Mouse (Mus musculus) pancreas, adult 10 weeks (tissue): Measurements from ENCODE around the gene Odf3. TPM values are rescaled to one million over a fixed set of nuclear protein-coding genes. Genes with fewer than 3 reads are reported as not detected.

Experiments used
- polyA plus RNA-seq: library from polyadenylated mRNA; stranded (reverse); fragments of 350-450 nt; fragmentation: Illumina TruSeq; extraction: RNeasy Lipid Tissue Mini Kit (QIAGEN cat#74804); gene quantifications from one replicate; pipeline ENCODE4 v1.2.3, GENCODE M21; 2015; ENCODE audit warnings: low read depth, low replicate concordance; ENCODE audit not compliant: insufficient read depth

The Odf3 gene
- polyA plus RNA-seq, result not detected

GRCm38 (mm10) chr7:140847755-140848580 lies at the start of gene Odf3:
TSS of gene Odf3 (plus strand) at chr7:140847805.

GRCm38 (mm10) chr7:140821653-140822329 lies 25.8 kb upstream of the Odf3 start, which contains the start of gene Zfp941:
TSS of gene Zfp941 (minus strand) at chr7:140822178.

GRCm38 (mm10) chr7:140834968-140835757 lies 12.4 kb upstream of the Odf3 start, which contains the start of gene Urah:
TSS of gene Urah (plus strand) at chr7:140835018.

GRCm38 (mm10) chr7:140844905-140845665 lies 2.5 kb upstream of the Odf3 start, which contains the start of gene Scgb1c1:
TSS of gene Scgb1c1 (plus strand) at chr7:140845547.

GRCm38 (mm10) chr7:140855860-140856784 lies 8.5 kb downstream of the Odf3 start, which contains the start of gene Gm45785:
TSS of gene Gm45785 (minus strand) at chr7:140856331.

GRCm38 (mm10) chr7:140856785-140857549 lies 9.4 kb downstream of the Odf3 start, which contains the start of gene Ric8a:
TSS of gene Ric8a (plus strand) at chr7:140856957.

GRCm38 (mm10) chr7:140857550-140858505 lies 10.2 kb downstream of the Odf3 start, which contains the start of gene Bet1l:
TSS of gene Bet1l (minus strand) at chr7:140857577.

GRCm38 (mm10) chr7:140881696-140882468 lies 34.3 kb downstream of the Odf3 start, which contains the start of the genes Psmd13 and Sirt3:
TSS of gene Psmd13 (plus strand) at chr7:140881968.
TSS of gene Sirt3 (minus strand) at chr7:140882309.

GRCm38 (mm10) chr7:140900220-140900619 lies 52.6 kb downstream of the Odf3 start, which contains the start of gene Cox8b:
TSS of gene Cox8b (minus strand) at chr7:140900446.

Other genes starting within 250 kb of the Odf3 start
- gene Olfr46, start 246.5 kb upstream of the Odf3 start, polyA plus RNA-seq, result not detected
- gene Olfr61, start 218.8 kb upstream of the Odf3 start, polyA plus RNA-seq, result not detected
- gene Olfr53, start 201.4 kb upstream of the Odf3 start, polyA plus RNA-seq, result not detected
- gene Olfr539, start 187.9 kb upstream of the Odf3 start, polyA plus RNA-seq, result not detected
- gene Olfr45, start 165.9 kb upstream of the Odf3 start, polyA plus RNA-seq, result not detected
- not detected for gene Olfr541, start 150.5 kb upstream of the Odf3 start, polyA plus RNA-seq
- 33.7 TPM for gene Cyp2e1, start 84.1 kb upstream of the Odf3 start, polyA plus RNA-seq
- not detected for gene Syce1, start 60.0 kb upstream of the Odf3 start, polyA plus RNA-seq
- gene Zfp941, start 25.6 kb upstream of the Odf3 start, polyA plus RNA-seq, result 0.20 TPM
- gene Urah, start 12.8 kb upstream of the Odf3 start, polyA plus RNA-seq, result 11.2 TPM
- gene Scgb1c1, start 2.3 kb upstream of the Odf3 start, polyA plus RNA-seq, result not detected
- not detected for gene Gm45785, start 8.5 kb downstream of the Odf3 start, polyA plus RNA-seq
- gene Ric8a, start 9.2 kb downstream of the Odf3 start, polyA plus RNA-seq, result 22.5 TPM
- 14.4 TPM for gene Bet1l, start 9.8 kb downstream of the Odf3 start, polyA plus RNA-seq
- 19.9 TPM for gene Psmd13, start 34.2 kb downstream of the Odf3 start, polyA plus RNA-seq
- 6.5 TPM for gene Sirt3, start 34.5 kb downstream of the Odf3 start, polyA plus RNA-seq
- gene Cox8b, start 52.6 kb downstream of the Odf3 start, polyA plus RNA-seq, result 7.3 TPM
- gene Nlrp6, start 73.1 kb downstream of the Odf3 start, polyA plus RNA-seq, result not detected
- 7.4 TPM for gene Pgghg, start 93.6 kb downstream of the Odf3 start, polyA plus RNA-seq
- gene Ifitm5, start 102.5 kb downstream of the Odf3 start, polyA plus RNA-seq, result not detected
- gene Gm45717, start 108.1 kb downstream of the Odf3 start, polyA plus RNA-seq, result not detected
- gene Ifitm2, start 108.2 kb downstream of the Odf3 start, polyA plus RNA-seq, result 171 TPM
- gene Ifitm1, start 119.4 kb downstream of the Odf3 start, polyA plus RNA-seq, result 20.5 TPM
- 188 TPM for gene Ifitm3, start 163.0 kb downstream of the Odf3 start, polyA plus RNA-seq
- gene Ifitm6, start 170.1 kb downstream of the Odf3 start, polyA plus RNA-seq, result not detected
- not detected for gene Gm17387, start 181.3 kb downstream of the Odf3 start, polyA plus RNA-seq
- 0.26 TPM for gene B4galnt4, start 213.3 kb downstream of the Odf3 start, polyA plus RNA-seq
- 12.4 TPM for gene Pkp3, start 230.4 kb downstream of the Odf3 start, polyA plus RNA-seq